Mouse (Mus musculus) heart, embryonic 16.5 days (tissue): ENCODE measurements at regions not wholly inside any gene's neighbourhood (a gene's known extent, or its start where the extent isn't known, plus 50 kb on each side); places are given as distances from the start of the nearest gene placed in this dataset.

Experiments
- ATAC-seq: fragments of 200-750 bp; cut with Nextera tagmentation; replicated peaks from 2 replicates; pipeline ENCODE4 v1.8.0; 2017; ENCODE audit warnings: moderate number of reproducible peaks; ENCODE audit not compliant: insufficient read depth, low FRiP score; ENCODE audit errors: extremely low read depth
- H3K27ac ChIP-seq: fragments of 300-500 bp; sonication (generic); 2 replicates; pipeline ENCODE4 v1.5.1; 2014; ENCODE audit warnings: mild to moderate bottlenecking, low read length, control low read depth, moderate library complexity
- H3K27me3 ChIP-seq: fragments of 300-500 bp; sonication (generic); 2 replicates; pipeline ENCODE4 v1.6.1; 2014; ENCODE audit warnings: low read length, mixed read lengths; ENCODE audit not compliant: control insufficient read depth, insufficient read depth
- H3K36me3 ChIP-seq: fragments of 300-500 bp; sonication (generic); 2 replicates; pipeline ENCODE4 v1.6.1; 2014; ENCODE audit not compliant: control insufficient read depth, insufficient read depth
- H3K4me1 ChIP-seq: fragments of 300-500 bp; sonication (generic); 2 replicates; pipeline ENCODE4 v1.6.1; 2014; ENCODE audit warnings: low read length, mixed read lengths; ENCODE audit not compliant: control insufficient read depth, insufficient read depth
- H3K4me2 ChIP-seq: fragments of 300-500 bp; sonication (generic); 2 replicates; pipeline ENCODE4 v1.6.1; 2014; ENCODE audit warnings: low read depth, mild to moderate bottlenecking, control low read depth, low read length
- H3K4me3 ChIP-seq: fragments of 300-500 bp; sonication (generic); 2 replicates; pipeline ENCODE4 v1.5.1; 2014; ENCODE audit warnings: mild to moderate bottlenecking, control low read depth, low read length
- H3K9ac ChIP-seq: fragments of 300-500 bp; sonication (generic); 2 replicates; pipeline ENCODE4 v1.6.1; 2014; ENCODE audit warnings: low read length, control low read depth
- H3K9me3 ChIP-seq: fragments of 300-500 bp; sonication (generic); replicated peaks from 2 replicates; pipeline ENCODE4 v1.6.1; 2016; ENCODE audit warnings: low read length; ENCODE audit not compliant: control insufficient read depth
- WGBS: fragments of 180-500 bp; shearing (Covaris S2); extraction: QIAGEN DNeasy Blood & Tissue Kit; methylation state at CpG from one replicate; pipeline ENCODE4 v1.1.7; 2014; 5-methylcytosine and 5-hydroxymethylcytosine counted together

GRCm38 (mm10) chr1:105206216-105206615 is 150.3 kb downstream of the Rnf152 start:
- ATAC-seq, result no peak
- H3K9me3 ChIP-seq, result no peaks in the 10 kb centered on the region

GRCm38 (mm10) chr1:105199305-105199704 is 157.2 kb downstream of the Rnf152 start:
- ATAC-seq, result peak; percentile 87
- Histone ChIP-seq H3K9ac (no peak overlapping the region), H3K4me2 (no peak overlapping the region), H3K36me3 (no peaks in the 10 kb centered on the region), H3K27me3 (no peaks in the 10 kb centered on the region), H3K27ac (no peak overlapping the region), H3K4me3 (no peak overlapping the region), H3K9me3 (no peaks in the 10 kb centered on the region), H3K4me1 (0 out of 2 replicates have a peak, but pooled peaks cover 4% of the 10 kb centered on the region)
- 47% methylated on average over 3 of the region's 3 CpGs for WGBS

More at GRCm38 (mm10) chr1:105206216-105206615, 150.3 kb downstream of the Rnf152 start:
- Histone ChIP-seq H3K9ac (no peak overlapping the region), H3K36me3 (no peaks in the 10 kb centered on the region), H3K27me3 (no peaks in the 10 kb centered on the region), H3K27ac (no peak overlapping the region), H3K4me2 (no peak overlapping the region), H3K4me3 (no peak overlapping the region), H3K4me1 (no peaks in the 10 kb centered on the region)

DNA sequence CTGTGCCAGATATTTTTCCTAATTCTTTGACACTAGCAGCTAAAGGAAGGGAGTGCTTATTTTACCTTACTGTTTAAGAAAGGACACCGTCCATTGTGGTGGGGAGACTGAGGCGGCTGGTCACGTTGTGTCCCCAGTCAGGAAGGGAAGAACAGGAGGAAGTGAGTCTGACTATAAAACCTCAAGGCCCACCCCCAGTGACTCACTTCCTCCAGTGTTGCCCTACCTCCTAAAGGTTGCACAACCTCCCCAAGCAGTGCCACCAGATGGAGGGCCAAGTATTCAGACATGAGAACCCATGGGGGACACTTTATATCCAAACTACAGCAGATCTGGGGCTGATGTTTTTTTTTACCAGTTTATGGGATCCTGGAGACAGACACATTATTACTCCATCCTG is 165.4 kb downstream of the Rnf152 start:
- Histone ChIP-seq H3K36me3 (no peaks in the 10 kb centered on the region), H3K9me3 (no peaks in the 10 kb centered on the region), H3K4me3 (no peak overlapping the region), H3K27ac (no peak overlapping the region), H3K4me2 (no peak overlapping the region), H3K9ac (no peak overlapping the region), H3K4me1 (0 out of 2 replicates have a peak, but pooled peaks cover 2% of the 10 kb centered on the region), H3K27me3 (no peaks in the 10 kb centered on the region)
- ATAC-seq, result no peak
- WGBS, result 77% methylated on average over 3 of the region's 3 CpGs

- Histone ChIP-seq H3K4me1 (0 out of 2 replicates have a peak, but pooled peaks cover 2% of the 10 kb centered on the region), H3K27ac (no peak overlapping the region), H3K4me3 (no peak overlapping the region), H3K4me2 (no peak overlapping the region), H3K36me3 (no peaks in the 10 kb centered on the region), H3K27me3 (no peaks in the 10 kb centered on the region), H3K9me3 (no peaks in the 10 kb centered on the region), H3K9ac (no peak overlapping the region)
- ATAC-seq, result no peak
These were observed 167.6 kb downstream of the Rnf152 start for GRCm38 (mm10) chr1:105188920-105189266.

- no peak for ATAC-seq
- WGBS, result 48% methylated on average over 3 of the region's 3 CpGs
- Histone ChIP-seq H3K9ac (no peak overlapping the region), H3K4me3 (no peak overlapping the region), H3K27me3 (no peaks in the 10 kb centered on the region), H3K27ac (no peak overlapping the region), H3K36me3 (no peaks in the 10 kb centered on the region), H3K4me1 (0 out of 2 replicates have a peak, but pooled peaks cover 2% of the 10 kb centered on the region), H3K9me3 (no peaks in the 10 kb centered on the region), H3K4me2 (no peak overlapping the region)
These were observed 168.1 kb downstream of the Rnf152 start for GRCm38 (mm10) chr1:105188210-105188919.

GRCm38 (mm10) chr1:105184470-105184869 is 172.0 kb downstream of the Rnf152 start:
- H3K9me3 ChIP-seq, result no peaks in the 10 kb centered on the region
- ATAC-seq, result no peak

DNA sequence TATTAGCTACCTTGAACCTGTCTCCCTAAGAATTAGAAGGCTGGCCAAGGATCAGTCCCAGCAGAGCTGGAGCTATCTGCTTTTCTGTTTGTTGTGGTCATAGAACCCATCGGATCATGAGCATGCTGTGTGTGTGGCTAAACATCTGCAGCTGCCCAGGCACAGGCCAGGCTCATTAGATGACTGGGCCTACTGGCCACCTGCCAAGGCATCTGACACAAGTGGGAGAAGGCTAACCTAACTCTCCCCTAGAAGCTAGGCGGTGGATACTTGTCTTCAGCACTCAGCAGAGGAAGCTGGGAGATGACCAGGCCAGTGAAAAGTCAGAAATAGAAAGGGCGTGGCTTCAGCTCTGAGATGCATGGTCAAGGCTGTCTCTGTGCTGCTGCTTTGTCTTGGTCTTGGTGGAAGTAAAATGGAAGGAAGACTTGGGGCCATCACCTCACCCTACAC is 177.1 kb downstream of the Rnf152 start:
- Histone ChIP-seq H3K9ac (no peak overlapping the region), H3K27me3 (no peaks in the 10 kb centered on the region), H3K4me1 (peaks cover 20% of the 10 kb centered on the region), H3K9me3 (no peaks in the 10 kb centered on the region), H3K27ac (peak overlapping the region; percentile 17; the same call in 1 of the 2 replicates), H3K36me3 (no peaks in the 10 kb centered on the region), H3K4me2 (no peak overlapping the region), H3K4me3 (no peak overlapping the region)
- 7% methylated on average over 3 of the region's 3 CpGs for WGBS
- peak; percentile 89 for ATAC-seq

More at GRCm38 (mm10) chr1:105184470-105184869, 172.0 kb downstream of the Rnf152 start:
- Histone ChIP-seq H3K36me3 (no peaks in the 10 kb centered on the region), H3K4me1 (peaks cover 5% of the 10 kb centered on the region), H3K9ac (no peak overlapping the region), H3K27me3 (no peaks in the 10 kb centered on the region), H3K4me3 (no peak overlapping the region), H3K27ac (no peak overlapping the region), H3K4me2 (no peak overlapping the region)
- 81% methylated on average over 3 of the region's 3 CpGs for WGBS

DNA sequence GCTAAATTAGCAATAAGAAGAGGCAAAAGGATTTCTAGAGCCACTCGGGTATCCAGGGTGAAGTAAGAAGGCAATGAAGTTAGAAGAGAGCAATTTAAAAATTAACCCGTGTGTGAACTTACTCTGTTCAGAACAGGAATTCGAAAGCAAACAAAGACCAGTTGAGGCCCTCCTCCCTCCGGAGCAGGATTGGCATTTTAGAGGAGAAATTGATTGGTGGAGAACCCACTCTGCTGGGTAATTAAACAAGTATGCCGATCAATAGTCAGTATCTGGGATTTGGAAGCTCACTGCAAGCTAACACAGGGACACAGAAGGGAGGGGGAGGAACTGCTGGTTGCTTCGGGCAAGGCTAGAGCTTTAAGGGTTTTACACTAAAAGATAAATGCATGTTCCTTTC is 177.7 kb downstream of the Rnf152 start:
- Histone ChIP-seq H3K27me3 (no peaks in the 10 kb centered on the region), H3K4me2 (no peak overlapping the region), H3K27ac (peak overlapping the region; percentile 17; the same call in 1 of the 2 replicates), H3K9me3 (no peaks in the 10 kb centered on the region), H3K36me3 (no peaks in the 10 kb centered on the region), H3K9ac (no peak overlapping the region), H3K4me1 (peaks cover 20% of the 10 kb centered on the region), H3K4me3 (no peak overlapping the region)
- ATAC-seq, result no peak
- 47% methylated on average over 6 of the region's 6 CpGs for WGBS

GRCm38 (mm10) chr1:105177938-105178337 is 178.6 kb downstream of the Rnf152 start:
- Histone ChIP-seq H3K9ac (no peak overlapping the region), H3K4me1 (peaks cover 20% of the 10 kb centered on the region), H3K4me2 (no peak overlapping the region), H3K9me3 (no peaks in the 10 kb centered on the region), H3K4me3 (no peak overlapping the region), H3K27ac (no peak overlapping the region), H3K27me3 (no peaks in the 10 kb centered on the region), H3K36me3 (no peaks in the 10 kb centered on the region)
- 71% methylated on average over 2 of the region's 2 CpGs for WGBS
- ATAC-seq, result no peak
